Mouse (Mus musculus) stomach, embryonic 16.5 days (tissue): Measurements from ENCODE around the gene Pmm2. TPM values are rescaled to one million over a fixed set of nuclear protein-coding genes. Genes with fewer than 3 reads are reported as not detected.

ENCODE experiments used
- ATAC-seq: fragments of 200-750 bp; cut with Nextera tagmentation; 2 replicates; pipeline ENCODE4 v1.8.0; 2017; ENCODE audit warnings: moderate number of reproducible peaks, moderate TSS enrichment; ENCODE audit not compliant: insufficient read depth, low FRiP score
- H3K27ac ChIP-seq: fragments of 300-500 bp; sonication (generic); 2 replicates; pipeline ENCODE4 v1.5.1; 2014; ENCODE audit warnings: low read length
- H3K27me3 ChIP-seq: fragments of 300-500 bp; sonication (generic); 2 replicates; pipeline ENCODE4 v1.6.1; 2014; ENCODE audit warnings: low read length, control low read depth, mixed read lengths; ENCODE audit not compliant: control insufficient read depth, insufficient read depth
- H3K36me3 ChIP-seq: fragments of 300-500 bp; sonication (generic); 2 replicates; pipeline ENCODE4 v1.6.1; 2014; ENCODE audit warnings: low read length; ENCODE audit not compliant: control insufficient read depth, insufficient read depth
- H3K4me1 ChIP-seq: fragments of 300-500 bp; sonication (generic); 2 replicates; pipeline ENCODE4 v1.6.1; 2014; ENCODE audit warnings: low read length, control low read depth, mixed read lengths; ENCODE audit not compliant: control insufficient read depth, insufficient read depth
- H3K4me2 ChIP-seq: fragments of 300-500 bp; sonication (generic); 2 replicates; pipeline ENCODE4 v1.6.1; 2014; ENCODE audit warnings: low read depth, low read length, mixed read lengths
- H3K4me3 ChIP-seq: fragments of 300-500 bp; sonication (generic); replicated peaks from 2 replicates; pipeline ENCODE4 v1.5.1; 2014; ENCODE audit warnings: mild to moderate bottlenecking, low read length
- H3K9ac ChIP-seq: fragments of 300-500 bp; sonication (generic); 2 replicates; pipeline ENCODE4 v1.6.1; 2014; ENCODE audit warnings: low read length
- H3K9me3 ChIP-seq: fragments of 300-500 bp; sonication (generic); replicated peaks from 2 replicates; pipeline ENCODE4 v1.6.1; 2016; ENCODE audit warnings: low read length, control low read depth; ENCODE audit not compliant: control insufficient read depth
- WGBS: fragments of 180-500 bp; shearing (Covaris S2); extraction: QIAGEN DNeasy Blood & Tissue Kit; methylation state at CpG from one replicate; pipeline ENCODE4 v1.1.7; 2014; 5-methylcytosine and 5-hydroxymethylcytosine counted together
- microRNA-seq: library from miRNA; unstranded; fragments of <30 nt; microRNA quantifications from one replicate; pipeline ENCODE4, GENCODE M21; 2016
- polyA plus RNA-seq: library from polyadenylated mRNA; unstranded; fragments of >200 nt; fragmentation: Nextera tagmentation; extraction: Ambion mirVana; gene quantifications from 2 replicates; pipeline ENCODE4 v1.2.1, GENCODE M21; 2015

Pmm2 gene
- polyA plus RNA-seq, 1 experiment from 2014 or later = 63.4 TPM

GRCm38 (mm10) chr16:8700586-8700985 lies 63.1 kb downstream of the Pmm2 start:
- WGBS = 80% methylated on average over 3 of the region's 3 CpGs
- H3K4me2 ChIP-seq = no peak overlapping the region

GRCm38 (mm10) chr16:8711998-8712397 lies 74.5 kb downstream of the Pmm2 start:
- ATAC-seq = no peak

More at GRCm38 (mm10) chr16:8700586-8700985, 63.1 kb downstream of the Pmm2 start:
- no peak for ATAC-seq
- Histone ChIP-seq H3K36me3 (peaks cover 33% of the 10 kb centered on the region), H3K27ac (no peak overlapping the region), H3K9ac (no peak overlapping the region), H3K9me3 (no peaks in the 10 kb centered on the region), H3K4me1 (no peaks in the 10 kb centered on the region), H3K4me3 (no peak overlapping the region), H3K27me3 (no peaks in the 10 kb centered on the region)

More at GRCm38 (mm10) chr16:8711998-8712397, 74.5 kb downstream of the Pmm2 start:
- no peak overlapping the region for H3K9ac ChIP-seq
- peaks cover 5% of the 10 kb centered on the region; the same call in 1 of the 2 replicates for H3K4me1 ChIP-seq
- peaks cover 26% of the 10 kb centered on the region for H3K36me3 ChIP-seq
- no peak overlapping the region for H3K4me3 ChIP-seq
- WGBS = 75% methylated on average over 9 of the region's 9 CpGs
- no peaks in the 10 kb centered on the region for H3K27me3 ChIP-seq
- H3K27ac ChIP-seq = no peak overlapping the region
- H3K4me2 ChIP-seq = no peak overlapping the region
- no peaks in the 10 kb centered on the region for H3K9me3 ChIP-seq

Small RNAs within 50 kb of the gene (microRNA-seq; reads per million reads assigned to microRNA genes)
- not detected for gene Gm22137

Other genes with a start within 250 kb of the Pmm2 start
- gene Tmem114, start 212.5 kb upstream of the Pmm2 start, polyA plus RNA-seq = not detected in 2 replicates
- 14.6 and 18.7 TPM in 2 replicates for gene Mettl22, start 166.9 kb upstream of the Pmm2 start, polyA plus RNA-seq
- 24.5 and 29.8 TPM in 2 replicates for gene Abat, start 124.2 kb upstream of the Pmm2 start, polyA plus RNA-seq
- gene Tmem186, start within 50 bp of the Pmm2 start, polyA plus RNA-seq = 19.7 and 20.3 TPM in 2 replicates
- gene Carhsp1, start 34.5 kb downstream of the Pmm2 start, polyA plus RNA-seq = 89.9 and 92.1 TPM in 2 replicates
- gene Gm5767, start 43.1 kb downstream of the Pmm2 start, polyA plus RNA-seq = not detected in 2 replicates
- 24.4 and 28.6 TPM in 2 replicates for gene Usp7, start 154.6 kb downstream of the Pmm2 start, polyA plus RNA-seq
- gene 1810013L24Rik, start 192.4 kb downstream of the Pmm2 start, polyA plus RNA-seq = 13.3 and 17.8 TPM in 2 replicates